Mouse (Mus musculus): ENCODE results near the gene Faf1. TPM values are rescaled to one million over a fixed set of nuclear protein-coding genes. Genes with fewer than 3 reads are reported as not detected.

Gene Faf1
- total RNA-seq, 1 experiment, result 52.3 TPM

GRCm38 (mm10) chr4:109986301-109986700, 309.9 kb downstream of the Faf1 start:
- DNase-seq (ENCODE audit: low read depth, low spot score), result no peak
- Histone ChIP-seq H3K4me3 (ENCODE audit: insufficient read depth in 1 of 2, low read depth in 1 of 2, low read length in 2 of 2, poor library complexity in 1 of 2, severe bottlenecking in 1 of 2) (no peak overlapping the region), H3K36me3 (ENCODE audit: control insufficient read depth, insufficient read depth, low read length, poor library complexity, severe bottlenecking) (no peaks in the 10 kb centered on the region), H3K4me1 (ENCODE audit: control insufficient read depth in 2 of 2, insufficient read depth in 2 of 2, low read length in 2 of 2, poor library complexity in 1 of 2) (peaks cover 3 to 6% of the 10 kb centered on the region in 2 experiments; a peak in 2 of 4 replicates), H3K9me3 (ENCODE audit: control insufficient read depth, insufficient read depth, low read depth, low read length) (no peaks in the 10 kb centered on the region), H3K27ac (ENCODE audit: insufficient read depth, low read depth, low read length, poor library complexity, severe bottlenecking) (no peak overlapping the region), H3K9ac (ENCODE audit: insufficient read depth, low read depth, low read length, poor library complexity, severe bottlenecking) (no peak overlapping the region)
- in situ Hi-C loops (cut with MboI; ENCODE audit: low sequenced_read_pairs in 2 of 2, unreplicated experiment in 2 of 2), result no loop called here
- no peak for TF ChIP-seq CHD2 (IDR thresholded peaks at IDR 0.05; ENCODE audit: low read depth, low read length)
- TF ChIP-seq MAFK (IDR thresholded peaks at IDR 0.05; ENCODE audit: insufficient read depth, low read depth, low read length), result no peak
- no peak for TF ChIP-seq ZNF384 (IDR thresholded peaks at IDR 0.05; ENCODE audit: low read depth, low read length)
- TF ChIP-seq HCFC1 (IDR thresholded peaks at IDR 0.05; ENCODE audit: borderline replicate concordance, insufficient read depth, low read length), result no peak
- no peak for TF ChIP-seq ZC3H11A (IDR thresholded peaks at IDR 0.05; ENCODE audit: borderline replicate concordance, low read depth, low read length)

DNA sequence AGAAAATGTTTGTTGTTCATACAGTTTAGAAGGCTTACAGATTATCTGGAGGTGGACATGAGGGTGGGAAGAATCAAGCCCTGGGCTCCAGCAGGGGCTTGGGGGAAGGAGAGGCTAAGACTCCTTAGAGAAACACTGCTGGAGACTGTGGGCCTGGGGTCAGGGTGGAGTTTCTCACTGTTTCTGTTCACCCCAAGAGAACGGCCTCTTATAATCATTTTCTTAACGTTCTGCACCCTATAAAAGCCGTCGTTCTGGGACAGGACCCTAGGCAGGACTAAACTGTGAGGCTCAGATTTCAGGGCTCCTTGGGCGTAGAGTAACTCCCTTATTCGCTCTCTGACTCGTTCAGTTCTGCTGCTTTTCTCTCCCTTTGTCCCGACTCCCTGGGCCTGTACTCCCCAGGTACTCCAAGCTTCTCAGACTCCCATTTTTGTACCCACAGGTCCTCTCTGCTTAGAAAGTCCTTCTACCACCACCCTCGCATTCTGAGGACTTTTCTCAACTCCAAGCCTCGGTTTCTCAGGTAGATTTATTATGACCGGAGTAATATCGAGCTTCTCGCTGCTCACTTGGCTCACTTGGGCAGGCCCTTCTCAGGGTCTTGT, 310.5 kb downstream of the Faf1 start:
- H3K9ac ChIP-seq (ENCODE audit: insufficient read depth, low read depth, low read length, poor library complexity, severe bottlenecking), result no peak overlapping the region
- in situ Hi-C loops (cut with MboI; ENCODE audit: low sequenced_read_pairs in 2 of 2, unreplicated experiment in 2 of 2), result no loop called here
- no peak overlapping the region for H3K4me3 ChIP-seq (ENCODE audit: insufficient read depth in 1 of 2, low read depth in 1 of 2, low read length in 2 of 2, poor library complexity in 1 of 2, severe bottlenecking in 1 of 2)
- no peak overlapping the region for H3K27ac ChIP-seq (ENCODE audit: insufficient read depth, low read depth, low read length, poor library complexity, severe bottlenecking)
- peaks cover 3 to 6% of the 10 kb centered on the region in 2 experiments; a peak in 2 of 4 replicates for H3K4me1 ChIP-seq (ENCODE audit: control insufficient read depth in 2 of 2, insufficient read depth in 2 of 2, low read length in 2 of 2, poor library complexity in 1 of 2)
- DNase-seq (ENCODE audit: low read depth, low spot score), result no peak
- no peaks in the 10 kb centered on the region for H3K9me3 ChIP-seq (ENCODE audit: control insufficient read depth, insufficient read depth, low read depth, low read length)
- TF ChIP-seq CHD2 (IDR thresholded peaks at IDR 0.05; ENCODE audit: low read depth, low read length) (no peak), ZNF384 (IDR thresholded peaks at IDR 0.05; ENCODE audit: low read depth, low read length) (no peak), HCFC1 (IDR thresholded peaks at IDR 0.05; ENCODE audit: borderline replicate concordance, insufficient read depth, low read length) (no peak), ZC3H11A (IDR thresholded peaks at IDR 0.05; ENCODE audit: borderline replicate concordance, low read depth, low read length) (no peak), MAFK (IDR thresholded peaks at IDR 0.05; ENCODE audit: insufficient read depth, low read depth, low read length) (no peak)
- H3K36me3 ChIP-seq (ENCODE audit: control insufficient read depth, insufficient read depth, low read length, poor library complexity, severe bottlenecking), result no peaks in the 10 kb centered on the region

DNA sequence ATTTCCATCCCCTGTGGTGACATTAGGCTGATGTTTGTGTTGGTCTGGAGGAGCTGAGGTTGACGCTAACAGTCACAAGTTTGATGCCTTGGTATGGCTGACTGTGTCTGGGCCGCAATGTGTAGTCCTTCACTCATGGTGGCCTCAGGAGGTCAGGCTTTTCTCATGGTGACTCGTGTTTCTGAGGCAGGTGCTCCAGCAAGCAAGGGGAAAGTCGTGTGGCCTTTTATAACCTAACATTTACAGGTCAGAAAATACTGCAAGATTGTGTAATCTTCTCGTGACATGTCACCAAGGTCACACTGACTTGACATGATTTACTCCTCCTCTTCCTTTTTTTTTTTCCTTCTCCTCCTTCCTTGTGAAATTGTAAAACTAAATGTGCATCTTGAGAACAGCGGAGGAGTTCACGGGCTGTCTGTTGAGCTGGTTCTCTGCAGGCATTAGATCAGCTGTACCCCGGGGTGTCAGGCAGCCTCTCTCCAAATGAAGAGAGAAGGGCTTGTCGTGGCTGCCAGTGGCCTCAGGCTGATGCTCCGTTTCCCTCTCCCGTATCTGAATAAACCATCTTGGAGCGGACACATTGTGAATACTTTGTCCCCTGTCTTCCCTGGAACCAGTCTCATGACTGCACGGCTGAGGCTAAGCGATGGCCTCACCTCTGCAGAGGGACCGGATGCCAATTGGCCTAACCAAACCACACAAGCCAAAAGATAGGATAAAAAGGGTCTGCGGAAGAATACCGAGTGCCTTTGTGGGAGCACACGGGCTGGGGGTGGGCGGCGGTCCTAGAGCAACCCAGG, 311.4 kb downstream of the Faf1 start:
- no peak for TF ChIP-seq CHD2 (IDR thresholded peaks at IDR 0.05; ENCODE audit: low read depth, low read length)
- TF ChIP-seq MAFK (IDR thresholded peaks at IDR 0.05; ENCODE audit: insufficient read depth, low read depth, low read length), result no peak
- no peak for TF ChIP-seq ZNF384 (IDR thresholded peaks at IDR 0.05; ENCODE audit: low read depth, low read length)
- TF ChIP-seq ZC3H11A (IDR thresholded peaks at IDR 0.05; ENCODE audit: borderline replicate concordance, low read depth, low read length), result no peak
- TF ChIP-seq HCFC1 (IDR thresholded peaks at IDR 0.05; ENCODE audit: borderline replicate concordance, insufficient read depth, low read length), result no peak
- in situ Hi-C loops (cut with MboI; ENCODE audit: low sequenced_read_pairs in 2 of 2, unreplicated experiment in 2 of 2), result no loop called here
- no peaks in the 10 kb centered on the region for H3K9me3 ChIP-seq (ENCODE audit: control insufficient read depth, insufficient read depth, low read depth, low read length)
- H3K4me3 ChIP-seq (ENCODE audit: insufficient read depth in 1 of 2, low read depth in 1 of 2, low read length in 2 of 2, poor library complexity in 1 of 2, severe bottlenecking in 1 of 2), result peak overlapping the region in 1 of 2 experiments; percentile 11; a peak in 1 of 4 replicates
- no peak for DNase-seq (ENCODE audit: low read depth, low spot score)
- peaks cover 3 to 5% of the 10 kb centered on the region in 2 experiments; a peak in 2 of 4 replicates for H3K4me1 ChIP-seq (ENCODE audit: control insufficient read depth in 2 of 2, insufficient read depth in 2 of 2, low read length in 2 of 2, poor library complexity in 1 of 2)
- H3K9ac ChIP-seq (ENCODE audit: insufficient read depth, low read depth, low read length, poor library complexity, severe bottlenecking), result no peak overlapping the region
- no peaks in the 10 kb centered on the region for H3K36me3 ChIP-seq (ENCODE audit: control insufficient read depth, insufficient read depth, low read length, poor library complexity, severe bottlenecking)
- H3K27ac ChIP-seq (ENCODE audit: insufficient read depth, low read depth, low read length, poor library complexity, severe bottlenecking), result no peak overlapping the region

GRCm38 (mm10) chr4:109988411-109988810, 312.0 kb downstream of the Faf1 start:
- H3K9ac ChIP-seq (ENCODE audit: insufficient read depth, low read depth, low read length, poor library complexity, severe bottlenecking), result no peak overlapping the region
- no peak overlapping the region for H3K27ac ChIP-seq (ENCODE audit: insufficient read depth, low read depth, low read length, poor library complexity, severe bottlenecking)
- no peak for DNase-seq (ENCODE audit: low read depth, low spot score)
- H3K9me3 ChIP-seq (ENCODE audit: control insufficient read depth, insufficient read depth, low read depth, low read length), result no peaks in the 10 kb centered on the region
- H3K4me1 ChIP-seq (ENCODE audit: control insufficient read depth in 2 of 2, insufficient read depth in 2 of 2, low read length in 2 of 2, poor library complexity in 1 of 2), result peaks cover 3 to 5% of the 10 kb centered on the region in 2 experiments; a peak in 2 of 4 replicates
- TF ChIP-seq HCFC1 (IDR thresholded peaks at IDR 0.05; ENCODE audit: borderline replicate concordance, insufficient read depth, low read length), result no peak
- no peak for TF ChIP-seq ZC3H11A (IDR thresholded peaks at IDR 0.05; ENCODE audit: borderline replicate concordance, low read depth, low read length)
- TF ChIP-seq CHD2 (IDR thresholded peaks at IDR 0.05; ENCODE audit: low read depth, low read length), result no peak
- no peak for TF ChIP-seq ZNF384 (IDR thresholded peaks at IDR 0.05; ENCODE audit: low read depth, low read length)
- no peak for TF ChIP-seq MAFK (IDR thresholded peaks at IDR 0.05; ENCODE audit: insufficient read depth, low read depth, low read length)
- no peak overlapping the region for H3K4me3 ChIP-seq (ENCODE audit: insufficient read depth in 1 of 2, low read depth in 1 of 2, low read length in 2 of 2, poor library complexity in 1 of 2, severe bottlenecking in 1 of 2)
- in situ Hi-C loops (cut with MboI; ENCODE audit: low sequenced_read_pairs in 2 of 2, unreplicated experiment in 2 of 2), result no loop called here
- H3K36me3 ChIP-seq (ENCODE audit: control insufficient read depth, insufficient read depth, low read length, poor library complexity, severe bottlenecking), result no peaks in the 10 kb centered on the region
